Mouse (Mus musculus): ENCODE measurements around the gene Tent4a.

- TF ChIP-seq POLR2A (IDR thresholded peaks at IDR 0.05; ENCODE audit: low read depth, low read length) (no peak), CTCF (conservative IDR thresholded peaks at IDR 0.05; ENCODE audit: insufficient read depth, insufficient read length, low read depth, low read length) (no peak)
These were observed 21.6 kb upstream of the Tent4a start for GRCm38 (mm10) chr13:69555957-69556482.

Measured in kidney, adult 2 months (tissue).